Mouse (Mus musculus) embryo, embryonic 10 days (tissue): ENCODE data around the gene Irs2.

Source experiments
- DNase-seq: peaks from one replicate; pipeline ENCODE4 v3.0.0-alpha.2; 2015; ENCODE audit warnings: low spot score

Gene Irs2

DNA sequence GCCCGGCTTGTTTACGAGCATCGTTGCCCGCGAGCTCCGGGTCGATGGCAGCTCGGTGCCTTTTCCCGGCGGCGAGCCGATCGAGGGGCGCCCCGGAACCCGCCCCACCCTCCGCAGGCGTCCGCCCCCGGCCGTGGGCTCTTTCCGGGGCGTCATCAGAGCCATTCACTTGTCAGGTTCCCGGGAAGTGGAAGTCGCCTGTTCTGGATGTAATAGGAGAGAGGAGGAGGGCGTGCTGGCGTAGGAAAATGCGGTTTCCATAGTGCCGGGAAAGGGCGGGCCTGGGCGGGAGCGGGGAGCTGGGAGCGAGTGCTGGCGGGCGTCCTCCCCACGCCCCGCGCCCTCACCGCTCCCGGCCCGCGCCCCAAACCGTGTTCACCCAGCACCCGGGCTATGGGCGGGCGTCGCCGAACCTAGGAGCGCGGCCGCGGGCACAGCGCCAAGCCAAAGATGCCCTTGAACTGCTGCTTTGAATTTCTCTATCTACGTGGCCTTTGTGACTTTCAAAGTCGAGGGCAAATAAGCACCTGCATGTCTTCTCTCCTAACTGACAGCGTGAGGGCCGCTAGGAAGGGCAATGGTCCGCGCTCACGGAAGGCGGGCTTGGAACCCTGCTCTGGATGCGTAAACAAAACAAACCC is 1.3 kb upstream of the Irs2 start:
- DNase-seq: peak; percentile 82

DNA sequence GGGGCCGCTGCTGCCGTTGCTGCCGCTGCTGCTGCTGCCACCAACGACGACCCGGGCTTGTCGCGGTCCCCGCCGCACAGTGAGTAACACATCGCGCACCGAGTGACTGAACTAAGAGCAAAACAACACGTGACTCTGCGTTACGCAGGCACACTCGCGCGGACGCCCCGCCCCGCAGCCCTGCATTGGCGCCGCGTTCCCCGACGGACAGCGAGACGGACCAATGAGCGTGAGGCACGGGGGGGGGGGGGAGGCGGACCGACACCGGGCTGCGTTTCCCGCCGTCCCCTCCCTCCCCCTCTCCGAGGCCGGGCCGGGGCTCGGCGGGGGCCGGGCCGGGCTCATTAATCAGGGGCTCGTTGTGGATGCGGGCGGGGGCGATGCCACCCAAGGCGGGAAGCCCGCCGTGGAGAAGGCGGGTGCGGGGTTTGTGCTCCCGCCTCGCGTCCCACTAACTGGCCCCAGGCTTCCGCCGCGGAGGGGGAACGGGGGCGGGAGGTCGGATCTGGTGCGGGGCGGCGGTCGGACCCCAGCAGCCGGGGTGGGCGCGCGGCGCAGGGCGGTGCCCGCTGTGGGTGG is 673 bp upstream of the Irs2 start:
- peak; percentile 99 for DNase-seq

DNA sequence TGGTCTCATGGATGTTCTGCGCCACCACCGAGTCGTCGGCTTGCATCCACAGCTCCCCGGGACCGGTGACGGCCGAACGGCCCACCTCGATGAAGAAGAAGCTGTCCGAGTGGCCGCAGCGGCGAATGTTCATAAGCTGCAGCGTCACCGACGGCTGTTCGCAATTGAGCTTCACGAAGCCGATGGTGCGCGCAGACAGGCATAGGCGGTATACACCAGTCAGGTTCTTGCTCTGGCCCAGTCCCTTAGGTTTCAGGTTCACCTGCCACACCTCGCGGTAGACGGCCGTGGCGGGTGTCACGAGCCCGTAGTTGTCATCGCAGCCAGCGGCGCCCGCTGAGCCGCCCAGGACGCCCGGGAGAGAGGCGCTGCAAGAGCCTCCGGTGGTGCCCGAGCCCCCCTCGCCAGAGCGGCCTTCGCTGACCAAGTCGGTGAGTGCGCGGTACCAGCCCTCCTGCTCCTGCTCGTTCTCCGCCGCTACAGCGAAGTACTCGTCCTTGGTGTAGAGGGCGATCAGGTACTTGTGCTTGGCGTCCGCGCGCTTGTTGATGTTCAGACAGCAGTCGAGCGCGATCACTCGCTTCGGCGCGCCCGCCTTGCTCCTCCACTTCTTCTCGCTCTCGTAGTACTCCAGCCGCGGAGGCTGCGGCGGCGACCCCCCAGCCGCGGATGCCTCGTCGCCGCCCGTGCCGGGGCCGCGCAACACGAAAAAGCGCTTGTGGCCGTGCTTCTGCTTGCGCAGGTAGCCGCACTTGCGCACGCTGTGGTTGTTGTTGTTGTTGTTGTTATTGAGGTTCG is 478 bp downstream of the Irs2 start:
- DNase-seq: peak; percentile 79

DNA sequence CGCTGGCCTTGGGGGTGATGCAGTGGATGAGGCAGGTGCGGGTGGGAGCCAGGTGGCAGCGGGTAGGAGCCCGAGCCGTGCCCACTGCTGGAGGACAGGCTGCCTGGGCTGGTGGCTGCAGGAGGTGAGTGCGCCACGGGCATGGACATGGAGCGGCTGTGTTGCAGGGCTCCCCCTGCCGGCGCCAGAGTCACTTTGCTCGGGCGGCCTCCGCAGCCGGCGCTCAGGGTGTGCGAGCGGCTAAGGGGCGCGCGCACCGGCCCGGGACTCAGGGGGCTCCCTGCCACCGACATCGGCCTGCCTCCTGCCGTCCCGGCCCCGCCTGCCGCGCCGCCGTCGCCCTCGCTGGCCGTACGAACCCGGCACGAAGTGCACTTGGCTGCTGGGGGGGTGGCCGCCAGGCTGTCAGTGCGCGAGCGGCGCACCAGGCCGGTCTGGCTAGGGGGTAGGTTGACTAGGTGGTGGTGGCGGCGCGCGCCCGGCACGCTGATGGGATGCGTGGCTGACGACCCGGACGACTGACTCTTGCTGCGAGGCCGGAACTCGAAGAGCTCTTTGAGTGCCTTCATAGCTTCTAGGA is 1.2 kb downstream of the Irs2 start:
- DNase-seq: peak; percentile 88

DNA sequence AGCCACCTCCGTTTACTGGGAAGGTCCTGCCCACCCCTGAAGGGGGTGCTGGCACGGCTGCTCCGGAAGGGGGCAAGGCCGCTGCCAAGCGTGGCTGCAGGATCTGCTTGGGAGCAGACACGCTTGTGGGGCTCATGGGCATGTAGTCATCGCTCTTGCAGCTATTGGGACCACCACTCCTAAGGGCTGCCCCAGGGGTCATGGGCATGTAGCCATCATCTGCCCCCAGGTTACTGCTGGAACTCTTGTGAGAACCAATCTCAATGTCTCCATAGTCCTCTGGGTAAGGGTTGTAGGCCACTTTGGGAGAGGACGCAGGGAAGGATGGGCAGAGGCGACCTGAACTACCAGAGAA is 2.0 kb downstream of the Irs2 start:
- DNase-seq: no peak

DNA sequence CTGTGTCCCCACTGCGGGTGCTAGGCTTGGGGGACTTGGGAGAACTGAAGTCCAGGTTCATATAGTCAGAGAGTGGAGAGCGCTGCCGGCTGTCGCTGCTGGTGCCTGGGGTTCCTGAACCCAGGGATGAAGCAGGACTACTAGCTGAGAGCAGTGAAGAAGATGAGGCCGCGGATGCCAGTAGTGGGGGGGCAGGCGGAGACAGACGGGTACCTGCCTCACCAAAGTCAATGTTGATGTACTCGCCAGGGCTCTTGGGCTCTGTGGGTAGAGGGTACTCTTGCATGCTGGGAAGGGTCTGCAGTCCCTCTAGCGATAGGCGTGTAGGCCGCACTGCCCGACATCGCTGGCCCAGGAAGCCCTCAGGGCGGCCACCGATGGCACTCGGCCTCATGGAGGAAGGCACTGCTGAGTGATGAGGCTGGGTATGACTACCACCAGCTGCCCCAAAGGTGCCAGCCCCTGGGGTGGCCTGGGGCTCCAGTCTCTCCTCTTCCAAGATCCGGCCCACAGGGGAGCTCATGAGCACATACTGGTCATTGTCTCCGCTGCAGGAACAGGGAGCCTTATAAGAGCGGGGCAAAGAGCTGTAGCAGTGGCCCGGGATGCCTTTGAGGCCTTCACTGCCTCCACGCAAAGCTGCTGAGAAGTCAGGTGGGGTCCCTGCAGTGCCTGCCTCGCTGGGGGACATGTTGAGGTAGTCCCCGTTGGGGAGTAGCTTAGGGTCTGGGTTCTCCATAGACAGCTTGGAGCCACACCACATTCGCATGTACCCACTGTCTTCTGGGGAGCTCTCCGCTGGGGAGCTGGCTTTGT is 2.6 kb downstream of the Irs2 start:
- no peak for DNase-seq

DNA sequence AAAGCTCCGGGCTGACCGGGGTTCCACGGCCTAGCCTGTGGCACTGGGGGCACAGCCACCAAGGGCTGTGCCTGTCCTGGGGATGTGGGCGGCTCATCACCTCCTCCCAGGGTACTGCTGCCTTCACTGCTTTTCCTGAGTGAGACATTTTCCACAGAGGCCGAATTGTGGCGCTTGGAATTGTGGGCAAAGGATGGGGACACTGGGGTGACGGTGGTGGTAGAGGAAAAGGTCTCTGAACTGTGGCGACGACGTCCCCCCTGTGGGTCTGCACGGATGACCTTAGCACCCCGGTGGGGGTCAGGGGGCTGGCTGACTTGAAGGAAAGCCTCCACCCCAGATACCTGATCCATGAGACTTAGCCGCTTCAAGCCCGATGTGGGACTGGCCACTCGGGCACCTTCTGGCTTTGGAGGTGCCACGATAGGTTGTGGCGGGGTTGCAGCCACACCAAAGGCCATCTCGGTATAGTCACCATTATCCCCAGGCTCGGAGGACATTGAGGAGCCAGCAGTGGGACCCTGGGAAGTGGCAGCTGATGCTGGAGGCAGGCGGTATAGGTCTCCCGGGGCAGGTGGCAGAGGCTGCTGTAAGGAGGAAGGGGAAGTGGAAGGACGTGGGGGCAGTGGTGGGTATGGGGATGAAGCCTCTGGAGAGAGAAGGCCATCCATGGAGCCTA is 3.3 kb downstream of the Irs2 start:
- no peak for DNase-seq

DNA sequence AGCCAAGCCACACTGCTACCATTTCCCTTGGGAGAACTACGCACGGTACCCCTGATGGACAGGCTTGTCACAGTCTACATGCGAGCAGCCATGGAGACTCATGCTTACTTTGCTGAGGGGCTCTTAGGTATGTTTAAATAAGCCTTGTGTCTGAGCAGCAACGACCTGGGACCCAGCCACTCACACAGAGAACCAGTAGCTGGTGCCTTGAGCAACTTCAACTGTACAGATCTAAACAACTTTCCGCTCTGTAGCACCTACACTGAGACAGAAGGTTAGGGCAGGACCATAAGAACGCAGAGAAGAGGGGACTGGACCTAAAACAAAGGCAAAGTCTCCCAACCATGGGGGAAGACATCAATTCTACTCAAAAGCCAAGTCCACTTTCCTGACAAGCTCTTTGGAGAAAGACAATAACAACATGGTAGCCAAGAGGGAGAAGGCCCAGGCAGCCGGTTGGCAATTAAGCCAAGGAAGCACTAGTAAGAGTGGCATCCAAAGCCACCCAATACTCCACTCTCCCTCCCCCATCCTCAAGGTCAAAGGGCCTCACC is 4.3 kb downstream of the Irs2 start:
- no peak for DNase-seq

DNA sequence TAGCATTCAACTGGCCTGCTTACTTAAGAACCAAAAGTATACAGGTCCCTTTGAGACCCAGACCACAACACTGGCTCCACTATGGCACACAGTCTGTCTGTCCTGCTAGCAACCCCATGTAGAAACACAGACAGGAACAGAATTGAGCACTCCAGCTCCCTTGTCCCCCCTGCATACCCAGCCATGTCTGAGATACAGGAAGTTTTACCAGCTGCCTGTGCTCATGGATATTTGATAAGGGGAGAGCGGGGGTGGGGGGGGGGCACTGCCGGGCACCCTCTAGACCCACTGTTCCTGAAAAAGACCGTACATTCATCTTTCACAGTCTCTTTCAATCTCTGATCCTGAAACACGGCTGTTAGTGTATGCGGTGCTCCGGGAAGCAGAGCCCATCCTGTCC is 5.0 kb downstream of the Irs2 start:
- DNase-seq: no peak

DNA sequence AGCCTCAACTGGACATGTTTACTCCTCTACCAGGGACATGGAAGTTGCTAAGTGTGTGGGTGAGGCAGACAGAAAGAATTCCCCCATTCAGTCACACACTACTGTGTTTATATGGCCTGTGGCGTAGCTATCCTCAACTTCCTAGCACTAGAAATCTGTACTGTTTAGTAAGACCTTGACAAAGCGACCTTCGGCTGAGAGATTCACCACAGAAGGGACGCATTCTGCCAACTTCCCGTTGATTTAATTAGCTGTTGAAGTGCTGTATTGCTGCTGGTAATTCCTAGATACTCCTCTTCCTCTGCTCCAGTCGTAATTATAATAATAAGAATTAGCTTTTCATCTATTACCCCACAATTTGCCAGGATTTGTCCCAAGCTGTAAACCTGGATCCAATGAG is 5.4 kb downstream of the Irs2 start:
- peak; percentile 28 for DNase-seq

DNA sequence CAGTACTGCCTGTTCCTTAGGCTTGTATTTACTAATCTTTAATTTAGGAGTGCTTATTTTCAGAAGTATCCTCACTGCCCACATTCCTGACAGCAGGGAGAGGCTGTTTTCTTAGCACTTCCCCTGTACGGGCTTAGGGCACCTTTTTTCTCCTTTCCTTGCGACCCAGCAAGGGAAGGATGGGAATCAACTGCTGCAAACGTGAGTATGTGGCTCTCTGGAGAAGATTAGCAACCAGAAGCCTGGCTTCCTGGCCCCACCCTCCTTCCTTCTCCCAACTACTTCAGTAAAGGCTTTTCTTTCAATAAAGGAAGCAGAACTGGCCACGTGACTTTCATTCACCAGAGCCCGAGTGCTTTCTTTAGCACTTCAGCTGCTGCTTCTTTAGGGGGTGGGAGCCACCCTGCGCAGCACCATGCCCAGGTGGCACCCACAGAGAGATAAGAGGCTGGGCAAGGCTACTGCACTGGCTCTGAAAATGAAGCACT is 7.2 kb downstream of the Irs2 start:
- DNase-seq: peak; percentile 70

DNA sequence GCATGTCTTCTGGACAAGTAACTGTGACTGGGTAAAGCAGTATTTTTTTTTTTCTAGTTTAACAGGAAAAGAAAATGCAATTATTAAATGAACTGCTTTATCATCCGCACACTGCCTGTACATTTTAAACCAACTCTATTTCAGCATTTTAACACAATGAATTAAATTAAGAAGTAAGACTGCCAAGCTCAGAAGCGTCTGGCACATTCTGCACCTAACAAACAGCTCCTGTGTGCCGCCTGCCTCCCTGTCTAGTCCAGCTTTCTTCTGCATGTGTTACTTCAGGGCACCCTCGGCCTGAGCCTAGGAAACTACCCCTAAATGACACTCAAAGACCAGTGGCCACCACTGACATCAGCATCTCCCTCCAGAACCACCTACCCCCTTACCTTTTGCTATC is 8.7 kb downstream of the Irs2 start:
- DNase-seq: no peak

DNA sequence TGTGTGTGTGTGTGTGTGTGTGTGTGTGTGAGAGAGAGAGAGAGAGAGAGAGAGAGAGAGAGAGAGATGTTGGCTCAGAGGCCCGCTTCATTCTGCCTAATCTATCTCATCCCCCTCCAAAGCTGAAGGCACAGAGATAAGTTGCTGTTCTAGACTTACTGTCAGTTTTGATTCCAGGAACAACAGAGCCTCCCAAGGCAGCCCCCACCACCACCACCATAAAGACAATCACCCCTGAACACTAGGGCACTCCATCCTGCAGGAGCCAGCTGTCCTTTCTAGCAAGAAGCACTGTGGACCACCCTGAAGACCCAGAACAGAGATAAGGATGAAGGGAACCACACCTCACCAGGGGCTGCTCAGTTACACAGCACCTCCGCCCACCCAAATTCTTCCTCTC is 12.0 kb downstream of the Irs2 start:
- no peak for DNase-seq

DNA sequence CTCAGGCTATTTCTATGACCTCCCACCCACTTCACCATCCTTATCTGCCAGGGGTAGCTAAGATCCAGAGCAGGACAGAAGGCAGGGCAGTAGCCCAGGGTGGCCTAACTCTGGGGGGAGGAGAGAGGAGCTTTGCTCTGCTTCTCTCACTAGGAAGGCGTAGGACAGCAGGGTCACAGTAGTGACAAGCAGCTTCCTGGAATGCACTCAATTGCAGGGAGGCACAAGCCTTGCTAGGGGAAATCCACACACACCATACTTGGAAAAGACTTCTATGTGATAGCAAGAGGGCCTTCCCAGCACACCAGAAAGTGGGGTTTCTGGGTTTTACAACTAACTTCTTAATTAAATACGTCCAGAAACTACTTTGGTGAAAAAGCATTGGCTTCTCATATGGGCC is 12.5 kb downstream of the Irs2 start:
- no peak for DNase-seq

DNA sequence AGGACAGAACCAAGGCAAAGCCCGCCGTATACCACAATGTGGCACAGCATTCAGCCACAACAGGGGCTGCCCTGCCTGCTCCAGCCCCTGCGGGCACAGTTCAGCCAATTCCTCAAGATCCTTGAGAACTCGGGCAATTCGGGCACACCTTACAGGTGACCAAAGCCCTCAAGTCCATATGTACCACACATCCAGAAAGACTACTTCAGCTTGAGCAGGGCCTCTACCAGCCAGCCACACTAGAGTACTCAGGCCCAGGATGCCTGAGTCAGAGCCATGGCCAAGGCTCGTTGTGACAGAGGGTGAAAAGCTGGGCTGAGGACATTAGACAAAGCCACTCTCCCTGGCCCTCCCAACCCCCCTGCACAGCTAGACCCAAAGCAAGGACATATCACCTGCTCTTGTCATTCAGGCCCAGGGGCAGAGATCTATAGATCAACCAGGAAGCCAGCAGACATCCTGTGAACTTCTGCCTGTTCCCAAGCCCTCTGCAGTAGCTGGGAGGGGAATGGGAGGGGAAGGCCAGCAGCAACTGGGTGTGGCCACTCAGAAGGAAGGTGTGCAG is 13.8 kb downstream of the Irs2 start:
- DNase-seq: no peak

DNA sequence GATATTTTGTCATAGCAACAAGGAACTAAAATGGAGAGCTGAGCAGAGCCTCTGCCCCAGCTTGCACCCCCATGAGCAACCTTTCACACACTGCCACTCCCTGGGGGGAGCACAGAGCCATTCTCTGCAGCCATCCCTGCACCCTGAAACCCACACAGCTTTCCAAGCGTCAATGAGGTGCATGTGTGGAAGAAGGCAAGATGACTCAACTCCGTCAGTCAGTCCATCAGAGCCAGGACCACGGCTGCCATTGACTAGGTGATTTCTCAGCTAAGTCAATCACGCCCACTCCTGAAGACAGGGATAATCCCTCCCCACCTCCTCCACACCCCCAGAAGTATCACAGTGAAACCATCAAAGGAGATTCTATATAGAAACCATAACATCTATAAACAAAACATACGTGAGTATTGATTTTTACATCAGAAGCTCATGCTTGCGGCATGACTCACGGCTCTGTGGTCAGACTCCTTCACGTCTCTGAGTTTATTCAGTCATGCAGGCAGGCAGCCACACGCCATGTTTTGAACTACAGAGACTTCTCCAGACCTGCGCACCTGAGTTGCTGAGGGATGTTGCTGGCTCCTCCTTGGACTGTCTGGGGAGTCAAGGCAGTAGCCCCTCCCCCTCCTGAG is 14.6 kb downstream of the Irs2 start:
- DNase-seq: no peak

DNA sequence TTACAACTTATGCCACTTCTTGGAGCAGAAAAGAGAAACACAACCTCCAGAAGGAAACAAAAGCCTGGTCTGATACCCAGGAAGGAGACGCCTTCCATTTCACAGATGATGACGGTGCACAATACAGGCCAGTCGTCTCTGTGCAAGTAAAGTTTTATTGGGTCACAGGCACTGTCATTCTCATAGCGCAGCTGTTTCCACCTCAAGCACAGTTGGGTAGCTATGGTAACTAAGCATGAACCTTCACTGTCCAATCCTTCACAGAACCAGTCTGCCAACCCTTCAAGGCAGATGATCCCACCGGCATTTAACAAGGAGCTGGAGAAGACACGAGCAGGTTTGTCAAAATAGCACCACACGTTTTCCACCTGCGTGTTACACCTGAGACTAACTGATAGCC is 16.2 kb downstream of the Irs2 start:
- DNase-seq: no peak

DNA sequence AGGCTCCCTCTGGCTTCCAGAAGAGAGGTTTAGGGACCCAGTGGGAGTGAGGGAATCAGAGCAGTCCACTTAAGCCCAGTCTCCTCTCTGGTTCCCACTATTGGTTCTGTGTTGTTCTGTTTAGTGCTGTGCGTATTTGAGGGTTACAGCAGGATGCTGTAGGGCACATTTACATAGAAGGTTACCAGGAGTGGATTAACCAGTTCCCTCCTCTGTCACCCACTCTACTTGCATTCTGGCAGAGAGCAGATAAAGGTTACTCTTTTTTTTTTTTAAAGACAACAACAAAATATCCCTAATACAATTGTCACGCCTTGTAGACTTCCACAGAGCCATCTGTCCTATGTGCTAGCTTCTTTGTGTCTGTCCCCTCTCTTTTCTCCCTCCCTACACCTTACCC is 16.9 kb downstream of the Irs2 start:
- no peak for DNase-seq

DNA sequence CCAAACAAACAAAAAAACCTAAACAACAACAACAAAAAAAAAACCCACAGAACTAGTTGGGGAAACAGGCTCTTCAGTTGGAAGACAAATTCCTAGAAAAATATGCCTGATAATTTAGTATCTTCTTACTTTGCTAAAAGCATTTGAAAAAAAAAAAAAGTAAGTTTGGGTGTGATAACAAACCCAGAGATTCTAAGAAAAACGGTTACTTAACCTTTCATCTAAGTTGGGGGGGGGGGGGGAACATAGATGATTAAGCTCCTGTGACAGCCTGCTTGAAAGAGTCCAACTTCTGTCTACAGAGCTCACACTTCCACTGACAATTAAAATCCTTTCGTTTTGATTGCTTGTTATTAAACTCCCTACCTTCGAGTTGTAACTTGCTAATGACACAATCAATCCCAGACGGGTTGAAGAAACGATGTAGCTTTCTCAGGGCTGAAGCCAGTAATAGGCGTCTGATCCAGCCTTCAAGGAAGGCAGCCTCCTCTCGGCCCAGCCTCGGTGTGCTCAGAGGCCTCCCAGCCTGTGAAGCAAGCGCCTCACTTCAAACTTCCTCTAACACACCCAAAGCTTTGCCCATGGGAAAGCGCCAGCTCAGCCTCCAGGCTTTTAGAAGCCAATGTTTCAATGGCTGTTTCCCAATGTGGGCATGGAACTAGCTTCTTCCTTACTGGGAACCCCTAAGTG is 17.7 kb downstream of the Irs2 start:
- no peak for DNase-seq

DNA sequence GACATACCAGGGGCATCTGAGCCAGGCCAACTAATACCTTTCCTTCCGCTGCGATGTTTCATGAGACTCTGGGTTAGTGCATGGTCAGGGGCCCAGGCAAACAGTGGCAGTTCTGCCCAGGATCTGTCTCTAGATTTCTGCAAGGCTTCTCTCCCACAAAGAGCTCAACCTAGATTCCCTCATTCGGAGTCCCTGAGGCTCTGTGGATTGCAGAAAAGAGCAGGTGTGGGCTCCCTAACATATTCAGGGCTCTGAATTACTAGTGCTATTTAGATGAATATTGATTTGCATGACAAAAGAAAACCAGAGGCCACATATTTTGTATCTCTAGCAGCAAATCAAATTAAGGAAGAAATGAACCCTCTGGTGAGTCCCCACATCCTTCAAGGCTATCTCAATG is 18.3 kb downstream of the Irs2 start:
- no peak for DNase-seq
